Mouse (Mus musculus): ENCODE results near the gene Vwce. TPM values are rescaled to one million over a fixed set of nuclear protein-coding genes. Genes with fewer than 3 reads are reported as not detected.
A peak's percentile ranks its signal among the peaks of the same experiment; 100 is the strongest.

Gene Vwce
- total and polyA plus RNA-seq, 2 experiments from 2014 or later, result 0.88 to 1.7 TPM

GRCm38 (mm10) chr19:10598188-10598587 is 35.8 kb upstream of the Vwce start:
- ATAC-seq (no peak), DNase-seq (no peak)
- TF ChIP-seq CTCF (IDR thresholded peaks at IDR 0.05; ENCODE audit: low read depth), result peak; percentile 31; the same call in 1 of the 2 replicates
- 33% methylated on average over 3 of the region's 3 CpGs for WGBS
- no peak overlapping the region for H3K4me2 ChIP-seq (ENCODE audit: low read depth)
- H3K9me3 ChIP-seq (ENCODE audit: low read length), result no peaks in the 10 kb centered on the region
- H3K27ac ChIP-seq (ENCODE audit: low read depth, low read length), result no peak overlapping the region
- peaks cover 34% of the 10 kb centered on the region for H3K36me3 ChIP-seq (ENCODE audit: insufficient read depth)
- H3K27me3 ChIP-seq (ENCODE audit: insufficient read depth, low read length), result no peaks in the 10 kb centered on the region
- H3K4me3 ChIP-seq (ENCODE audit: low read depth, low read length), result no peak overlapping the region
- H3K4me1 ChIP-seq (ENCODE audit: insufficient read depth), result no peaks in the 10 kb centered on the region
- H3K9ac ChIP-seq, result no peak overlapping the region

GRCm38 (mm10) chr19:10599648-10600047 is 34.4 kb upstream of the Vwce start:
- Histone ChIP-seq H3K27me3 (ENCODE audit: insufficient read depth, low read length) (no peaks in the 10 kb centered on the region), H3K4me1 (ENCODE audit: insufficient read depth) (peaks cover 3% of the 10 kb centered on the region; the same call in 1 of the 2 replicates), H3K36me3 (ENCODE audit: insufficient read depth) (peaks cover 21% of the 10 kb centered on the region), H3K4me2 (ENCODE audit: low read depth) (no peak overlapping the region), H3K4me3 (ENCODE audit: low read depth, low read length) (no peak overlapping the region), H3K27ac (ENCODE audit: low read depth, low read length) (no peak overlapping the region), H3K9me3 (ENCODE audit: low read length) (no peaks in the 10 kb centered on the region), H3K9ac (no peak overlapping the region)
- ATAC-seq, result no peak
- no peak for DNase-seq
- no peak for TF ChIP-seq CTCF (IDR thresholded peaks at IDR 0.05; ENCODE audit: low read depth)
- WGBS, result 96% methylated on average over 2 of the region's 2 CpGs

GRCm38 (mm10) chr19:10602247-10602769 is 31.7 kb upstream of the Vwce start:
- peak; percentile 7 for ATAC-seq
- WGBS, result 3% methylated on average over 6 of the region's 6 CpGs
- H3K36me3 ChIP-seq (ENCODE audit: insufficient read depth), result peaks cover 3% of the 10 kb centered on the region; the same call in 1 of the 2 replicates
- H3K27ac ChIP-seq (ENCODE audit: low read depth, low read length), result peak overlapping the region; percentile 89
- H3K4me1 ChIP-seq (ENCODE audit: insufficient read depth), result peaks cover 14% of the 10 kb centered on the region
- H3K27me3 ChIP-seq (ENCODE audit: insufficient read depth, low read length), result no peaks in the 10 kb centered on the region
- H3K4me3 ChIP-seq (ENCODE audit: low read depth, low read length), result peak overlapping the region; percentile 25
- no peak for DNase-seq
- TF ChIP-seq CTCF (IDR thresholded peaks at IDR 0.05; ENCODE audit: low read depth), result no peak
- H3K9me3 ChIP-seq (ENCODE audit: low read length), result no peaks in the 10 kb centered on the region
- peak overlapping the region; percentile 49 for H3K4me2 ChIP-seq (ENCODE audit: low read depth)
- peak overlapping the region; percentile 54 for H3K9ac ChIP-seq

- H3K9me3 ChIP-seq (ENCODE audit: low read length), result no peaks in the 10 kb centered on the region
- H3K36me3 ChIP-seq (ENCODE audit: insufficient read depth), result peaks cover 6% of the 10 kb centered on the region
- peak overlapping the region; percentile 49 for H3K4me2 ChIP-seq (ENCODE audit: low read depth)
- peak; percentile 70 for ATAC-seq
- peak overlapping the region; percentile 89 for H3K27ac ChIP-seq (ENCODE audit: low read depth, low read length)
- H3K4me3 ChIP-seq (ENCODE audit: low read depth, low read length), result peak overlapping the region; percentile 25
- peak; percentile 92 for TF ChIP-seq CTCF (IDR thresholded peaks at IDR 0.05; ENCODE audit: low read depth)
- peaks cover 14% of the 10 kb centered on the region for H3K4me1 ChIP-seq (ENCODE audit: insufficient read depth)
- peak; percentile 94 for DNase-seq
- no peaks in the 10 kb centered on the region for H3K27me3 ChIP-seq (ENCODE audit: insufficient read depth, low read length)
- peak overlapping the region; percentile 54 for H3K9ac ChIP-seq
- WGBS, result under 1% methylated on average over 9 of the region's 9 CpGs
Observed at GRCm38 (mm10) chr19:10602787-10603186, 31.2 kb upstream of the Vwce start.

- no peaks in the 10 kb centered on the region for H3K27me3 ChIP-seq (ENCODE audit: insufficient read depth, low read length)
- DNase-seq (no peak), ATAC-seq (no peak)
- no peak overlapping the region for H3K9ac ChIP-seq
- no peaks in the 10 kb centered on the region for H3K9me3 ChIP-seq (ENCODE audit: low read length)
- peak overlapping the region; percentile 89; the same call in 1 of the 2 replicates for H3K27ac ChIP-seq (ENCODE audit: low read depth, low read length)
- H3K4me1 ChIP-seq (ENCODE audit: insufficient read depth), result peaks cover 14% of the 10 kb centered on the region
- TF ChIP-seq CTCF (IDR thresholded peaks at IDR 0.05; ENCODE audit: low read depth), result no peak
- WGBS, result 83% methylated on average over 18 of the region's 18 CpGs
- H3K4me3 ChIP-seq (ENCODE audit: low read depth, low read length), result no peak overlapping the region
- no peak overlapping the region for H3K4me2 ChIP-seq (ENCODE audit: low read depth)
- peaks cover 15% of the 10 kb centered on the region for H3K36me3 ChIP-seq (ENCODE audit: insufficient read depth)
Observed at GRCm38 (mm10) chr19:10603660-10604523, 30.1 kb upstream of the Vwce start.

GRCm38 (mm10) chr19:10604534-10604933 is 29.5 kb upstream of the Vwce start:
- no peak for DNase-seq
- peak overlapping the region; percentile 93; the same call in 1 of the 2 replicates for H3K4me3 ChIP-seq (ENCODE audit: low read depth, low read length)
- H3K27ac ChIP-seq (ENCODE audit: low read depth, low read length), result peak overlapping the region; percentile 91
- 51% methylated on average over 3 of the region's 3 CpGs for WGBS
- H3K27me3 ChIP-seq (ENCODE audit: insufficient read depth, low read length), result no peaks in the 10 kb centered on the region
- TF ChIP-seq CTCF (IDR thresholded peaks at IDR 0.05; ENCODE audit: low read depth), result no peak
- H3K9me3 ChIP-seq (ENCODE audit: low read length), result no peaks in the 10 kb centered on the region
- peak overlapping the region; percentile 93 for H3K9ac ChIP-seq
- peak overlapping the region; percentile 73 for H3K4me2 ChIP-seq (ENCODE audit: low read depth)
- ATAC-seq, result no peak
- H3K4me1 ChIP-seq (ENCODE audit: insufficient read depth), result peaks cover 14% of the 10 kb centered on the region
- H3K36me3 ChIP-seq (ENCODE audit: insufficient read depth), result peaks cover 16% of the 10 kb centered on the region

Data from forebrain, postnatal 0 days (tissue).